In genomic region chr5:63649070-63649532, GRCm38 (mm10) we compare ENCODE assay signal across 9 mouse cellular contexts. TPM values are rescaled to one million over a fixed set of nuclear protein-coding genes. Genes with fewer than 3 reads are reported as not detected.
DNase-seq lines count a peak whose midpoint lies in the region; ATAC-seq and TF ChIP-seq lines count a peak whose summit lies in the region.
"Had no signal": no experiment of that assay in that cellular context is flagged by ENCODE, and none has a peak within 500 bp of the region (broad histone marks: within the 10 kb centered on the region; RNA-seq: fewer than 3 reads in every experiment).

Nwd2 (plus strand) TSS chr5:63649102.

- no peak within 1 kb of the TSS for H3K9ac ChIP-seq in heart, postnatal 0 days (replicated peaks; ENCODE audit: low read depth, low read length)
- H3K9ac ChIP-seq in forebrain, embryonic 15.5 days (replicated peaks): peak within 1 kb of the TSS; percentile 59

- H3K4me3 ChIP-seq in heart, postnatal 0 days (ENCODE audit: low read depth, low read length): peak within 1 kb of the TSS; percentile 40
- peak within 1 kb of the TSS; percentile 74 for H3K4me3 ChIP-seq in forebrain, embryonic 15.5 days

- H3K9me3 ChIP-seq in heart, postnatal 0 days (replicated peaks; ENCODE audit: control insufficient read depth, low read length): no peaks in the 10 kb centered on the region
- no peaks in the 10 kb centered on the region for H3K9me3 ChIP-seq in forebrain, embryonic 15.5 days

- peak within 1 kb of the TSS; percentile 52 for H3K4me2 ChIP-seq in heart, postnatal 0 days (ENCODE audit: low read depth, low read length)
- peak within 1 kb of the TSS; percentile 100 for H3K4me2 ChIP-seq in forebrain, embryonic 15.5 days (replicated peaks)

- ATAC-seq in heart, postnatal 0 days (ENCODE audit: insufficient read depth, low read depth): no peak
- ATAC-seq in forebrain, embryonic 15.5 days (replicated peaks): peak; percentile 33
- ATAC-seq in erythroid progenitor cell, adult 5-6 weeks (replicated peaks; ENCODE audit: low FRiP score, poor library complexity, severe bottlenecking): no peak

- TF ChIP-seq CTCF in heart, postnatal 0 days (IDR thresholded peaks at IDR 0.05; ENCODE audit: low read depth): no peak

- TF ChIP-seq EP300 in heart, postnatal 0 days (IDR thresholded peaks at IDR 0.05; ENCODE audit: low read depth): no peak

- intact Hi-C loops in heart, postnatal 36 days (cut with DNase I): no loop called here

- H3K27me3 ChIP-seq in heart, postnatal 0 days (ENCODE audit: control insufficient read depth, insufficient read depth, low read length): peaks cover 45% of the 10 kb centered on the region
- H3K27me3 ChIP-seq in forebrain, embryonic 15.5 days: peaks cover 18% of the 10 kb centered on the region

- 0 out of 2 replicates have a peak, but pooled peaks cover 4% of the 10 kb centered on the region for H3K4me1 ChIP-seq in heart, postnatal 0 days (ENCODE audit: control insufficient read depth, insufficient read depth)
- H3K4me1 ChIP-seq in forebrain, embryonic 15.5 days: peaks cover 11% of the 10 kb centered on the region

- no peak for DNase-seq in heart, postnatal 0 days (ENCODE audit: low spot score)
- DNase-seq in heart, postnatal 36 days: no peak
- DNase-seq in kidney, postnatal 25 days: peak; percentile 3 to 30
- DNase-seq in mesoderm, embryonic 11.5 days (ENCODE audit: low read depth, low spot score): peak; percentile 6
- no peak for DNase-seq in urinary bladder, adult 18-20 months (ENCODE audit: low spot score in 2 of 2)
- no peak for DNase-seq in adrenal gland, adult 18-20 months (ENCODE audit: low spot score in 2 of 2)

- no peaks in the 10 kb centered on the region for H3K36me3 ChIP-seq in heart, postnatal 0 days (replicated peaks; ENCODE audit: control insufficient read depth, insufficient read depth, low read length)
- H3K36me3 ChIP-seq in forebrain, embryonic 15.5 days: no peaks in the 10 kb centered on the region

- WGBS in heart, postnatal 0 days: 3% methylated on average over 29 of the region's 29 CpGs
- under 1% methylated on average over 29 of the region's 29 CpGs for WGBS in forebrain, embryonic 15.5 days

- H3K27ac ChIP-seq in heart, postnatal 0 days (ENCODE audit: low read depth): no peak within 1 kb of the TSS
- H3K27ac ChIP-seq in forebrain, embryonic 15.5 days (replicated peaks): no peak within 1 kb of the TSS
- H3K27ac ChIP-seq: macrophage had no signal

RNA-seq across cellular contexts. Expression of gene Nwd2, which starts in this region (rescaled TPM):
- total RNA-seq in heart, postnatal 0 days (2014; rRNA removed; ENCODE audit: low replicate concordance): not detected in 2 replicates
- polyA plus RNA-seq in heart, postnatal 0 days (2015; fragmentation: Nextera tagmentation; extraction: Ambion mirVana): 0.04 TPM in 1 of 2 replicates, not detected in the other
- not detected for total RNA-seq in heart, postnatal 36 days (2021)
- polyA plus RNA-seq in forebrain, embryonic 15.5 days (2015; fragmentation: Nextera tagmentation; extraction: Ambion mirVana): 4.1 and 4.8 TPM in 2 replicates
- total RNA-seq in erythroid progenitor cell, adult 5-6 weeks (2015; ENCODE audit: low replicate concordance): not detected in 2 replicates
- not detected in 2 replicates for total RNA-seq in erythroid progenitor cell, adult 5-6 weeks (2017; ENCODE audit: low replicate concordance)
- total RNA-seq in adrenal gland, adult 18-20 months (2021): not detected
- polyA plus RNA-seq: macrophage had no signal

Comparison
In these comparisons a context has a peak if more than half of its experiments do, and no peak if none do; other contexts are left out.
1. DNase-seq: peak in kidney, postnatal 25 days (2 of 2) and mesoderm, embryonic 11.5 days (single experiment); none in heart, postnatal 0 days (single experiment), heart, postnatal 36 days (0 of 2), urinary bladder, adult 18-20 months (0 of 2) and adrenal gland, adult 18-20 months (0 of 2).